Mouse (Mus musculus): ENCODE measurements around the gene Snx21. TPM values are rescaled to one million over a fixed set of nuclear protein-coding genes. Genes with fewer than 3 reads are reported as not detected.
A peak's percentile ranks its signal among the peaks of the same experiment; 100 is the strongest.

Snx21 gene
- polyA plus RNA-seq, 1 experiment from 2014 or later, result 9.9 TPM

DNA sequence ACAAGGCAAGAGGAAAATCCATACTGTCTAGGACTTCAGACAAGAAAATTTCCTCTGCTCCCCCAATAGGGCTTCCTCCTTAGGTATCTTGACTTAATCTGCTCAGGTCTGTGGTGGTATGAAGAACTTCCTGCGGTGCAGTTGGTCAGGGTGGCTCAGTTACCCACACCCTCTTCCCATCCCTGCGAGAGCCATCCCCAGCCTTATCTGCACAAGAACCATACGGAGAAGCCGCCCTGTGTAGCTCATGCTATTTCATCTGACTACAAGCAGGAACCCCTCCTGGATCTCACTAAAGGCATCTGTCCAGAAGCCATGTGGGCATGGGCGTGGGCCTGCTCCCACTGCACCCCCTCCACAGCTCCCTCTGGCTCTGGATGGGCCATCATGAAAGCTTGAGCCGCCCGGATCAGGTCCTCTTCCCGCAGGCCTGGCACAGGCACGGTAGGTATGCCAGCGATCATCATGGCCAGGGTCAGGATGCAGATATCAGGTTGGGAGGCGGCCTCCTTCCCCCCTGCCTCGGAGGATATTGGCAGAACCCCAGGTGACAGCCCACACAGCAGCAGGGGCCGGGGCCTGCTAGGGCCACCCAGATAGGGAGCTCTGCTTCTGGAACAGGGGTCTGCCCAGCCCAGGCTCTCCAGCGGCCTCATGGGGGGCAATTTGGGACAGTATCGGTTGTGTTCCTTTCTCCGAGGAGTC, 41.7 kb downstream of the Snx21 start:
- no peak for DNase-seq (ENCODE audit: low spot score)
- no peaks in the 10 kb centered on the region for H3K27me3 ChIP-seq (ENCODE audit: control insufficient read depth, insufficient read depth, low read length)
- no peak for ATAC-seq (replicated peaks; ENCODE audit: insufficient number of reproducible peaks, low FRiP score, low TSS enrichment, low read depth)
- H3K9ac ChIP-seq (replicated peaks; ENCODE audit: low read length), result no peak overlapping the region
- no peak overlapping the region for H3K4me2 ChIP-seq (ENCODE audit: low read depth, low read length)
- H3K4me1 ChIP-seq (ENCODE audit: control insufficient read depth, insufficient read depth, low read length), result no peaks in the 10 kb centered on the region
- no peak overlapping the region for H3K27ac ChIP-seq (replicated peaks; ENCODE audit: low read depth, low read length)
- H3K4me3 ChIP-seq (ENCODE audit: low read depth, low read length), result no peak overlapping the region
- no peaks in the 10 kb centered on the region; the same call in none of the 2 replicates for H3K36me3 ChIP-seq (replicated peaks; ENCODE audit: control insufficient read depth, insufficient read depth, low read depth, low read length)
- WGBS, result 92% methylated on average over 15 of the region's 16 CpGs
- no peaks in the 10 kb centered on the region for H3K9me3 ChIP-seq (replicated peaks; ENCODE audit: control insufficient read depth, low read length)

DNA sequence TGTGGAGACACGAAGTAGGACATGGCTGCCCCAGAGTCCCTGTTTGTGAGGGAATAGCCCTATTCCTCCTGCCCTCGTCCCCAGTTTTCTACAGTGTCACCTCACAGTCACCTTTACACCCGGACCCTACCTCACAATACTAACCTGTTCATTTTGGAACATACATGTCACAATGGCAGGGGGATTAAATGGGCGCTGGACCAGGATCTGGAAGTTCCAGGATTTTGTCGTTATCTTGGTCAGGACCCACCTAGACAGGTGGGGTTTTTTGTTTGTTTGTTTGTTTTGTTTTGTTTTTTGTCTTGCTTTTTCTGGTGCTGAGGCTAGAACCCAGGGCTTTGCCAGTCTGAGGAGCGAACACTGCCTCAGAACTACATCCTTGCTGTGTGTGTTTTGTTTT, 42.8 kb downstream of the Snx21 start, which contains the start of gene Spata25:
Spata25 (minus strand) TSS at position 101 of the 400 bp plus-strand sequence.
- Histone ChIP-seq H3K4me1 (ENCODE audit: control insufficient read depth, insufficient read depth, low read length) (no peaks in the 10 kb centered on the region), H3K27ac (replicated peaks; ENCODE audit: low read depth, low read length) (no peak within 1 kb of the TSS), H3K36me3 (replicated peaks; ENCODE audit: control insufficient read depth, insufficient read depth, low read depth, low read length) (no peaks in the 10 kb centered on the region; the same call in none of the 2 replicates), H3K4me2 (ENCODE audit: low read depth, low read length) (no peak within 1 kb of the TSS), H3K27me3 (ENCODE audit: control insufficient read depth, insufficient read depth, low read length) (no peaks in the 10 kb centered on the region), H3K4me3 (ENCODE audit: low read depth, low read length) (no peak within 1 kb of the TSS), H3K9ac (replicated peaks; ENCODE audit: low read length) (no peak within 1 kb of the TSS), H3K9me3 (replicated peaks; ENCODE audit: control insufficient read depth, low read length) (no peaks in the 10 kb centered on the region)
- DNase-seq (ENCODE audit: low spot score) (no peak), ATAC-seq (replicated peaks; ENCODE audit: insufficient number of reproducible peaks, low FRiP score, low TSS enrichment, low read depth) (no peak)
- WGBS, result 83% methylated on average over 6 of the region's 6 CpGs

- ATAC-seq (replicated peaks; ENCODE audit: insufficient number of reproducible peaks, low FRiP score, low TSS enrichment, low read depth), result no peak
- H3K4me3 ChIP-seq (ENCODE audit: low read depth, low read length), result no peak overlapping the region
- H3K4me1 ChIP-seq (ENCODE audit: control insufficient read depth, insufficient read depth, low read length), result no peaks in the 10 kb centered on the region
- H3K27me3 ChIP-seq (ENCODE audit: control insufficient read depth, insufficient read depth, low read length), result no peaks in the 10 kb centered on the region
- H3K36me3 ChIP-seq (replicated peaks; ENCODE audit: control insufficient read depth, insufficient read depth, low read depth, low read length), result no peaks in the 10 kb centered on the region; the same call in none of the 2 replicates
- H3K4me2 ChIP-seq (ENCODE audit: low read depth, low read length), result no peak overlapping the region
- 93% methylated on average over 1 of the region's 1 CpGs for WGBS
- DNase-seq (ENCODE audit: low spot score), result no peak
- no peak overlapping the region for H3K9ac ChIP-seq (replicated peaks; ENCODE audit: low read length)
- H3K9me3 ChIP-seq (replicated peaks; ENCODE audit: control insufficient read depth, low read length), result no peaks in the 10 kb centered on the region
- H3K27ac ChIP-seq (replicated peaks; ENCODE audit: low read depth, low read length), result no peak overlapping the region
These were observed 43.5 kb downstream of the Snx21 start for GRCm38 (mm10) chr2:164829090-164829489.

GRCm38 (mm10) chr2:164831029-164831428, 45.4 kb downstream of the Snx21 start:
- 86% methylated on average over 10 of the region's 10 CpGs for WGBS
- H3K4me3 ChIP-seq (ENCODE audit: low read depth, low read length), result no peak overlapping the region
- no peak overlapping the region for H3K9ac ChIP-seq (replicated peaks; ENCODE audit: low read length)
- H3K27me3 ChIP-seq (ENCODE audit: control insufficient read depth, insufficient read depth, low read length), result no peaks in the 10 kb centered on the region
- H3K4me2 ChIP-seq (ENCODE audit: low read depth, low read length), result no peak overlapping the region
- no peak for ATAC-seq (replicated peaks; ENCODE audit: insufficient number of reproducible peaks, low FRiP score, low TSS enrichment, low read depth)
- no peaks in the 10 kb centered on the region; the same call in none of the 2 replicates for H3K36me3 ChIP-seq (replicated peaks; ENCODE audit: control insufficient read depth, insufficient read depth, low read depth, low read length)
- no peak overlapping the region for H3K27ac ChIP-seq (replicated peaks; ENCODE audit: low read depth, low read length)
- DNase-seq (ENCODE audit: low spot score), result no peak
- peaks cover 7% of the 10 kb centered on the region; the same call in 1 of the 2 replicates for H3K4me1 ChIP-seq (ENCODE audit: control insufficient read depth, insufficient read depth, low read length)
- no peaks in the 10 kb centered on the region for H3K9me3 ChIP-seq (replicated peaks; ENCODE audit: control insufficient read depth, low read length)

DNA sequence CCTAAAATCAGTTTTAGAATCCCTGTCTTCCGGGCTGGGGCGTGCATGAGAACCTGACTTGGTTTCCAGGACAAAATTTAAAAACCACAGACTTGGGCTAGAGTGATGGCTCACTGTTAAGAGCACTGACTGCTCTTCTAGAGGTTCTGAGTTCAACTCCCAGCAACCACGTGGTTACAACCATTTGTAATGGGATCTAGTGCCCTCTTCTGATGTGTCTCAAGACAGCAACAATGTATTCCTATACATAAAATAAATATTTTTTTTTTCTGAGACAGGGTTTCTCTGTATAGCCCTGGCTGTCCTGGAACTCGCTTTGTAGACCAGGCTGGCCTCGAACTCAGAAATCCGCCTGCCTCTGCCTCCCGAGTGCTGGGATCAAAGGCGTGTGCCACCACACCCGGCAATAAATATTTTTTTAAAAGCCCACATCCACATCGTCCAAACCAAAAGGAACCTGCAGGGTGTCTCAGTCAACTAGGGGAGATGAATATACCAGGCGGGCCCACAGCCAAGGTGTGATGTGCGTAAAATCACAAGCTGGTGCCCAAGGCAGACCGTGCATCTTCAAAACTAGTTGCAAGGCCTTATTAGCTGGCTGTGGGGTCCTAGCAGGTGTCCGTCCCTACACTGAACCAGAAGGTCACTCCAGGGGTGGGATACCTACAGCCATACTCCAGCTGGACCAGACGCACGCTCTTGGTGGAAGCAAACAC, 46.6 kb downstream of the Snx21 start:
- DNase-seq (ENCODE audit: low spot score) (no peak), ATAC-seq (replicated peaks; ENCODE audit: insufficient number of reproducible peaks, low FRiP score, low TSS enrichment, low read depth) (no peak)
- Histone ChIP-seq H3K4me3 (ENCODE audit: low read depth, low read length) (peak overlapping the region; percentile 75), H3K4me2 (ENCODE audit: low read depth, low read length) (peak overlapping the region; percentile 99), H3K36me3 (replicated peaks; ENCODE audit: control insufficient read depth, insufficient read depth, low read depth, low read length) (no peaks in the 10 kb centered on the region; the same call in none of the 2 replicates), H3K4me1 (ENCODE audit: control insufficient read depth, insufficient read depth, low read length) (peaks cover 7% of the 10 kb centered on the region; the same call in 1 of the 2 replicates), H3K27ac (replicated peaks; ENCODE audit: low read depth, low read length) (no peak overlapping the region), H3K9ac (replicated peaks; ENCODE audit: low read length) (peak overlapping the region; percentile 83), H3K9me3 (replicated peaks; ENCODE audit: control insufficient read depth, low read length) (no peaks in the 10 kb centered on the region), H3K27me3 (ENCODE audit: control insufficient read depth, insufficient read depth, low read length) (no peaks in the 10 kb centered on the region)
- 65% methylated on average over 16 of the region's 16 CpGs for WGBS

DNA sequence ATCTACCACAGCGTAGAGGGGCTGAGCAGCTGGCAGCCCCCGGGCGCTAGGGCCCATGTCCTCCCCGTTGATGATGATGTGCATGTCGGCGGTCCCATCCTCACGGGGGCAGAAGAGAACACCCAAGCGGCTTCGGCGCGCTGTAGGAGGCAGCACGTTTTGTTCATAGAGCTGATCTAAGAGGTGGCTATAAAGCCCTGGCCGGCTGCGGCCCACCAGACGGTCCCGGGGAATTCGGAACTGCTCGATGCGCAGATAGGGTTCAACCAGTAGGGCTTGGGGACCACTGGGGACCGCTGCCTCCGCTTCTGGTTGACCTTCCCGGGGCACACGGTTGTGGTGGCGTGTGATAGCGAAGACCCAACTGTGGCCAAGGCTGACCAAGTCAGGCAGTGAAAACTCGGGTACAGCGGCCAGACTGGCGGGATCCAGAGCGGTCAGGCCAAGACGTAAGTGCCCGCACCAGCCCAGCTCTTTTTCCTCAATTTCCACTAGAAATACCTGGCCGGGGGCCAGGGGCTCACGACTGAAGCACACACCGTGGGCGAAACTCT, 47.2 kb downstream of the Snx21 start, which contains the start of gene Ctsa:
Ctsa (plus strand) TSS at position 126 of the 554 bp plus-strand sequence.
- Histone ChIP-seq H3K4me3 (ENCODE audit: low read depth, low read length) (peak within 1 kb of the TSS; percentile 75), H3K9ac (replicated peaks; ENCODE audit: low read length) (peak within 1 kb of the TSS; percentile 83), H3K36me3 (replicated peaks; ENCODE audit: control insufficient read depth, insufficient read depth, low read depth, low read length) (no peaks in the 10 kb centered on the region; the same call in 1 of the 2 replicates), H3K9me3 (replicated peaks; ENCODE audit: control insufficient read depth, low read length) (no peaks in the 10 kb centered on the region), H3K4me2 (ENCODE audit: low read depth, low read length) (peak within 1 kb of the TSS; percentile 99), H3K4me1 (ENCODE audit: control insufficient read depth, insufficient read depth, low read length) (peaks cover 7% of the 10 kb centered on the region; the same call in 1 of the 2 replicates), H3K27ac (replicated peaks; ENCODE audit: low read depth, low read length) (peak within 1 kb of the TSS; percentile 59), H3K27me3 (ENCODE audit: control insufficient read depth, insufficient read depth, low read length) (no peaks in the 10 kb centered on the region)
- 2% methylated on average over 35 of the region's 35 CpGs for WGBS
- peak; percentile 64 for ATAC-seq (replicated peaks; ENCODE audit: insufficient number of reproducible peaks, low FRiP score, low TSS enrichment, low read depth)
- peak; percentile 78 for DNase-seq (ENCODE audit: low spot score)

GRCm38 (mm10) chr2:164833314-164833959, 47.8 kb downstream of the Snx21 start, which contains the start of gene Neurl2:
TSS of gene Neurl2 (minus strand) at chr2:164833456.
- Histone ChIP-seq H3K4me3 (ENCODE audit: low read depth, low read length) (peak within 1 kb of the TSS; percentile 75), H3K27me3 (ENCODE audit: control insufficient read depth, insufficient read depth, low read length) (no peaks in the 10 kb centered on the region), H3K9ac (replicated peaks; ENCODE audit: low read length) (peak within 1 kb of the TSS; percentile 83), H3K9me3 (replicated peaks; ENCODE audit: control insufficient read depth, low read length) (no peaks in the 10 kb centered on the region), H3K4me1 (ENCODE audit: control insufficient read depth, insufficient read depth, low read length) (peaks cover 7% of the 10 kb centered on the region; the same call in 1 of the 2 replicates), H3K36me3 (replicated peaks; ENCODE audit: control insufficient read depth, insufficient read depth, low read depth, low read length) (no peaks in the 10 kb centered on the region; the same call in 1 of the 2 replicates), H3K4me2 (ENCODE audit: low read depth, low read length) (peak within 1 kb of the TSS; percentile 99), H3K27ac (replicated peaks; ENCODE audit: low read depth, low read length) (peak within 1 kb of the TSS; percentile 59)
- WGBS, result under 1% methylated on average over 31 of the region's 31 CpGs
- peak; percentile 97 for DNase-seq (ENCODE audit: low spot score)
- peak; percentile 60 for ATAC-seq (replicated peaks; ENCODE audit: insufficient number of reproducible peaks, low FRiP score, low TSS enrichment, low read depth)

Data from embryonic facial prominence, embryonic 11.5 days (tissue).